Mouse (Mus musculus): ENCODE measurements around the gene Sphk1. TPM values are rescaled to one million over a fixed set of nuclear protein-coding genes. Genes with fewer than 3 reads are reported as not detected.
"Not testable (repeated sequence)": the region's sequence is repeated elsewhere in the genome, so short reads cannot be mapped to it uniquely, and the experiment has no call there.

Sphk1 gene
- polyA plus RNA-seq, 1 experiment from 2014 or later = 5.0 TPM

GRCm38 (mm10) chr11:116490232-116491107, 40.3 kb upstream of the Sphk1 start:
- H3K4me2 ChIP-seq (ENCODE audit: low read depth, low read length) = peak overlapping the region; percentile 76
- peak; percentile 95 for DNase-seq (ENCODE audit: low spot score)

GRCm38 (mm10) chr11:116491338-116491737, 39.4 kb upstream of the Sphk1 start:
- 64% methylated on average over 6 of the region's 6 CpGs for WGBS
- Histone ChIP-seq H3K36me3 (replicated peaks; ENCODE audit: control insufficient read depth, insufficient read depth, low read depth, low read length) (no peaks in the 10 kb centered on the region; the same call in 1 of the 2 replicates), H3K4me3 (ENCODE audit: low read depth, low read length) (no peak overlapping the region), H3K4me1 (ENCODE audit: control insufficient read depth, insufficient read depth, low read length) (no peaks in the 10 kb centered on the region), H3K9me3 (replicated peaks; ENCODE audit: control insufficient read depth, low read length) (no peaks in the 10 kb centered on the region), H3K27me3 (ENCODE audit: control insufficient read depth, insufficient read depth, low read length) (no peaks in the 10 kb centered on the region), H3K4me2 (ENCODE audit: low read depth, low read length) (no peak overlapping the region), H3K27ac (replicated peaks; ENCODE audit: low read depth, low read length) (no peak overlapping the region), H3K9ac (replicated peaks; ENCODE audit: low read length) (no peak overlapping the region)
- ATAC-seq (replicated peaks; ENCODE audit: insufficient number of reproducible peaks, low FRiP score, low TSS enrichment, low read depth) = no peak
- peak; percentile 17 for DNase-seq (ENCODE audit: low spot score)

More at GRCm38 (mm10) chr11:116490232-116491107, 40.3 kb upstream of the Sphk1 start:
- ATAC-seq (replicated peaks; ENCODE audit: insufficient number of reproducible peaks, low FRiP score, low TSS enrichment, low read depth) = peak; percentile 89
- no peaks in the 10 kb centered on the region for H3K4me1 ChIP-seq (ENCODE audit: control insufficient read depth, insufficient read depth, low read length)
- H3K27ac ChIP-seq (replicated peaks; ENCODE audit: low read depth, low read length) = peak overlapping the region; percentile 86
- H3K9ac ChIP-seq (replicated peaks; ENCODE audit: low read length) = peak overlapping the region; percentile 95
- H3K9me3 ChIP-seq (replicated peaks; ENCODE audit: control insufficient read depth, low read length) = no peaks in the 10 kb centered on the region
- WGBS = 0% methylated on average over 62 of the region's 62 CpGs
- peak overlapping the region; percentile 96 for H3K4me3 ChIP-seq (ENCODE audit: low read depth, low read length)
- peaks cover 8% of the 10 kb centered on the region; the same call in 1 of the 2 replicates for H3K36me3 ChIP-seq (replicated peaks; ENCODE audit: control insufficient read depth, insufficient read depth, low read depth, low read length)
- H3K27me3 ChIP-seq (ENCODE audit: control insufficient read depth, insufficient read depth, low read length) = no peaks in the 10 kb centered on the region

- H3K9me3 ChIP-seq (replicated peaks; ENCODE audit: control insufficient read depth, low read length); H3K27me3 ChIP-seq (ENCODE audit: control insufficient read depth, insufficient read depth, low read length); DNase-seq (ENCODE audit: low spot score); ATAC-seq (replicated peaks; ENCODE audit: insufficient number of reproducible peaks, low FRiP score, low TSS enrichment, low read depth); H3K36me3 ChIP-seq (replicated peaks; ENCODE audit: control insufficient read depth, insufficient read depth, low read depth, low read length); H3K4me2 ChIP-seq (ENCODE audit: low read depth, low read length); H3K27ac ChIP-seq (replicated peaks; ENCODE audit: low read depth, low read length); H3K4me1 ChIP-seq (ENCODE audit: control insufficient read depth, insufficient read depth, low read length); H3K9ac ChIP-seq (replicated peaks; ENCODE audit: low read length); H3K4me3 ChIP-seq (ENCODE audit: low read depth, low read length): not testable (repeated sequence)
- 70% methylated on average over 1 of the region's 1 CpGs for WGBS
These were observed 38.2 kb upstream of the Sphk1 start for GRCm38 (mm10) chr11:116492507-116492906.

GRCm38 (mm10) chr11:116493191-116493590, 37.5 kb upstream of the Sphk1 start:
- WGBS = 85% methylated on average over 5 of the region's 5 CpGs
- Histone ChIP-seq H3K4me3 (ENCODE audit: low read depth, low read length) (no peak overlapping the region), H3K9ac (replicated peaks; ENCODE audit: low read length) (no peak overlapping the region), H3K36me3 (replicated peaks; ENCODE audit: control insufficient read depth, insufficient read depth, low read depth, low read length) (no peaks in the 10 kb centered on the region), H3K4me2 (ENCODE audit: low read depth, low read length) (no peak overlapping the region), H3K27ac (replicated peaks; ENCODE audit: low read depth, low read length) (no peak overlapping the region), H3K4me1 (ENCODE audit: control insufficient read depth, insufficient read depth, low read length) (no peaks in the 10 kb centered on the region), H3K9me3 (replicated peaks; ENCODE audit: control insufficient read depth, low read length) (no peaks in the 10 kb centered on the region), H3K27me3 (ENCODE audit: control insufficient read depth, insufficient read depth, low read length) (no peaks in the 10 kb centered on the region)
- no peak for ATAC-seq (replicated peaks; ENCODE audit: insufficient number of reproducible peaks, low FRiP score, low TSS enrichment, low read depth)
- DNase-seq (ENCODE audit: low spot score) = no peak

- peak; percentile 69 for DNase-seq (ENCODE audit: low spot score)
- Histone ChIP-seq H3K27ac (replicated peaks; ENCODE audit: low read depth, low read length) (no peak within 1 kb of the TSS), H3K4me1 (ENCODE audit: control insufficient read depth, insufficient read depth, low read length) (no peaks in the 10 kb centered on the region), H3K27me3 (ENCODE audit: control insufficient read depth, insufficient read depth, low read length) (no peaks in the 10 kb centered on the region), H3K4me3 (ENCODE audit: low read depth, low read length) (no peak within 1 kb of the TSS), H3K4me2 (ENCODE audit: low read depth, low read length) (no peak within 1 kb of the TSS), H3K36me3 (replicated peaks; ENCODE audit: control insufficient read depth, insufficient read depth, low read depth, low read length) (no peaks in the 10 kb centered on the region), H3K9me3 (replicated peaks; ENCODE audit: control insufficient read depth, low read length) (no peaks in the 10 kb centered on the region), H3K9ac (replicated peaks; ENCODE audit: low read length) (no peak within 1 kb of the TSS)
- ATAC-seq (replicated peaks; ENCODE audit: insufficient number of reproducible peaks, low FRiP score, low TSS enrichment, low read depth) = no peak
- 23% methylated on average over 4 of the region's 4 CpGs for WGBS
These were observed 36.9 kb upstream of the Sphk1 start, which contains the start of gene Prpsap1 for GRCm38 (mm10) chr11:116493795-116494252. Gene Prpsap1 (minus strand): TSS chr11:116494202.

- H3K9ac ChIP-seq (replicated peaks; ENCODE audit: low read length) = no peak overlapping the region
These were observed 36.1 kb upstream of the Sphk1 start for GRCm38 (mm10) chr11:116494474-116495174.

GRCm38 (mm10) chr11:116497313-116497712, 33.4 kb upstream of the Sphk1 start:
- DNase-seq (ENCODE audit: low spot score) = no peak
- H3K27me3 ChIP-seq (ENCODE audit: control insufficient read depth, insufficient read depth, low read length) = no peaks in the 10 kb centered on the region
- no peaks in the 10 kb centered on the region for H3K4me1 ChIP-seq (ENCODE audit: control insufficient read depth, insufficient read depth, low read length)
- no peak overlapping the region for H3K27ac ChIP-seq (replicated peaks; ENCODE audit: low read depth, low read length)
- H3K9me3 ChIP-seq (replicated peaks; ENCODE audit: control insufficient read depth, low read length) = no peaks in the 10 kb centered on the region
- no peak overlapping the region for H3K4me3 ChIP-seq (ENCODE audit: low read depth, low read length)
- H3K36me3 ChIP-seq (replicated peaks; ENCODE audit: control insufficient read depth, insufficient read depth, low read depth, low read length) = no peaks in the 10 kb centered on the region
- H3K9ac ChIP-seq (replicated peaks; ENCODE audit: low read length) = no peak overlapping the region
- WGBS = 89% methylated on average over 4 of the region's 4 CpGs
- no peak for ATAC-seq (replicated peaks; ENCODE audit: insufficient number of reproducible peaks, low FRiP score, low TSS enrichment, low read depth)
- no peak overlapping the region for H3K4me2 ChIP-seq (ENCODE audit: low read depth, low read length)

More at GRCm38 (mm10) chr11:116494474-116495174, 36.1 kb upstream of the Sphk1 start:
- H3K36me3 ChIP-seq (replicated peaks; ENCODE audit: control insufficient read depth, insufficient read depth, low read depth, low read length) = no peaks in the 10 kb centered on the region
- no peak overlapping the region for H3K27ac ChIP-seq (replicated peaks; ENCODE audit: low read depth, low read length)
- H3K27me3 ChIP-seq (ENCODE audit: control insufficient read depth, insufficient read depth, low read length) = no peaks in the 10 kb centered on the region
- no peaks in the 10 kb centered on the region for H3K4me1 ChIP-seq (ENCODE audit: control insufficient read depth, insufficient read depth, low read length)
- ATAC-seq (replicated peaks; ENCODE audit: insufficient number of reproducible peaks, low FRiP score, low TSS enrichment, low read depth) (no peak), DNase-seq (ENCODE audit: low spot score) (peak; percentile 10)
- H3K4me2 ChIP-seq (ENCODE audit: low read depth, low read length) = no peak overlapping the region
- no peaks in the 10 kb centered on the region for H3K9me3 ChIP-seq (replicated peaks; ENCODE audit: control insufficient read depth, low read length)
- no peak overlapping the region for H3K4me3 ChIP-seq (ENCODE audit: low read depth, low read length)
- 59% methylated on average over 13 of the region's 13 CpGs for WGBS
